8 mouse cellular contexts compared by ENCODE assay signal in the genomic region with DNA sequence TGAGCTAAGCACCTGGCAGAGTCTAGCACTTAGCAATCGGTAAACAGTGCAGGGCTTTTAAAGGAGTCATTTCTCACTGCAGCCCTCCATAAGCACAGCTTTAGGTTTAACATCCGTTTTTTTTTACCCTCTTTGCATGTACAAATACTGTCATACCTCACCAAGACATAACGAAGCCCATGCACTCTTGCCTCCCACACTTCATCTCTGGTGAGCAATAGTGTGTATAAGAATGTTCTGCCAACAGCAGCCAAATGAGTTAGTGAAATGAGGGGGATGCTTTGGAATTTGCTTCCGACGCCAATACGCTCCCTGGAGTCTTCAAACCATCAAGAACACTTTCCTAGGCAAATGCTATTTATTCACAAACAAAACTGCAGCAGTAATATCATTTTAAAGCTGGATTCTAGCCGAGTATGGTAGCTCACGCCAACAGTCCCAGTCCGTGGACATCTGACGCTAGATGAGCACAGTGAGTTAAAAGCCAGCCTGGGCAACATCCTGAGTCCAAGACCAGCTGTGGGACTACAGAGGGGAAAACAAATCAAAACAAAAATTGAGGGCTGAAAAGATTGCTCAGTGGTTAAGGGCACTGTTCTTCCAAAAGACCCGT. TPM values are rescaled to one million over a fixed set of nuclear protein-coding genes. Genes with fewer than 3 reads are reported as not detected.
DNase-seq lines count a peak whose midpoint lies in the region; ATAC-seq and TF ChIP-seq lines count a peak whose summit lies in the region.
"Had no signal": no experiment of that assay in that cellular context is flagged by ENCODE, and none has a peak within 500 bp of the region (broad histone marks: within the 10 kb centered on the region; RNA-seq: fewer than 3 reads in every experiment).

No protein-coding gene starts in this region.

- H3K36me3 ChIP-seq in hindbrain, postnatal 0 days (ENCODE audit: insufficient read depth, low read length): no peaks in the 10 kb centered on the region
- H3K36me3 ChIP-seq in hindbrain, embryonic 10.5 days: peaks cover 48% of the 10 kb centered on the region
- peaks cover 20% of the 10 kb centered on the region; the same call in 1 of the 2 replicates for H3K36me3 ChIP-seq in heart, embryonic 10.5 days
- H3K36me3 ChIP-seq in midbrain, embryonic 10.5 days: peaks cover 47% of the 10 kb centered on the region

- H3K4me2 ChIP-seq in hindbrain, postnatal 0 days (ENCODE audit: low read depth, low read length): no peak overlapping the region

- H3K4me3 ChIP-seq in hindbrain, postnatal 0 days (ENCODE audit: low read length): no peak overlapping the region
- no peak overlapping the region for H3K4me3 ChIP-seq in hindbrain, embryonic 10.5 days
- H3K4me3 ChIP-seq in brown adipose tissue, adult 24 weeks (ENCODE audit: insufficient read depth, low read depth, low read length): no peak overlapping the region
- no peak overlapping the region for H3K4me3 ChIP-seq in heart, embryonic 10.5 days
- no peak overlapping the region for H3K4me3 ChIP-seq in midbrain, embryonic 10.5 days

- H3K9me3 ChIP-seq in hindbrain, postnatal 0 days (ENCODE audit: low read length): no peaks in the 10 kb centered on the region
- no peaks in the 10 kb centered on the region for H3K9me3 ChIP-seq in hindbrain, embryonic 10.5 days
- no peaks in the 10 kb centered on the region for H3K9me3 ChIP-seq in heart, embryonic 10.5 days
- no peaks in the 10 kb centered on the region for H3K9me3 ChIP-seq in midbrain, embryonic 10.5 days (replicated peaks)

- peak; percentile 11 for DNase-seq in hindbrain, postnatal 0 days (ENCODE audit: low spot score)
- no peak for DNase-seq in hindbrain, embryonic 10.5 days (ENCODE audit: low spot score)
- DNase-seq in heart, embryonic 10.5 days (ENCODE audit: low spot score): peak; percentile 22
- peak; percentile 12 for DNase-seq in lung, postnatal 36 days
- no peak for DNase-seq in midbrain, embryonic 10.5 days (ENCODE audit: low spot score)
- DNase-seq in cerebellum, adult 9-11 months: no peak
- DNase-seq: thymus, adult 18-20 months had no signal

- 82% methylated on average over 11 of the region's 11 CpGs for WGBS in hindbrain, postnatal 0 days
- WGBS in hindbrain, embryonic 10.5 days: 91% methylated on average over 11 of the region's 11 CpGs
- WGBS in heart, embryonic 10.5 days: 85% methylated on average over 11 of the region's 11 CpGs
- 93% methylated on average over 11 of the region's 11 CpGs for WGBS in midbrain, embryonic 10.5 days

- H3K27ac ChIP-seq in hindbrain, postnatal 0 days: 0 out of 2 replicates have a peak overlapping the region, but pooled peaks have one; percentile 1
- H3K27ac ChIP-seq in hindbrain, embryonic 10.5 days: no peak overlapping the region
- peak overlapping the region; percentile 66; the same call in 1 of the 2 replicates for H3K27ac ChIP-seq in brown adipose tissue, adult 24 weeks (replicated peaks; ENCODE audit: low read depth, low read length)
- H3K27ac ChIP-seq in heart, embryonic 10.5 days: no peak overlapping the region
- H3K27ac ChIP-seq in midbrain, embryonic 10.5 days (replicated peaks): no peak overlapping the region

- TF ChIP-seq CTCF in hindbrain, postnatal 0 days (IDR thresholded peaks at IDR 0.05; ENCODE audit: low read depth): no peak

- H3K9ac ChIP-seq in hindbrain, postnatal 0 days (replicated peaks; ENCODE audit: low read length): no peak overlapping the region

- no peak for ATAC-seq in hindbrain, postnatal 0 days

- no peaks in the 10 kb centered on the region for H3K4me1 ChIP-seq in hindbrain, postnatal 0 days (ENCODE audit: insufficient read depth, low read length)
- no peaks in the 10 kb centered on the region for H3K4me1 ChIP-seq in hindbrain, embryonic 10.5 days (replicated peaks)
- no peaks in the 10 kb centered on the region for H3K4me1 ChIP-seq in brown adipose tissue, adult 24 weeks (ENCODE audit: control insufficient read depth, insufficient read depth, insufficient read length, low read length)
- H3K4me1 ChIP-seq in heart, embryonic 10.5 days: no peaks in the 10 kb centered on the region
- H3K4me1 ChIP-seq in midbrain, embryonic 10.5 days: no peaks in the 10 kb centered on the region

- H3K27me3 ChIP-seq in hindbrain, postnatal 0 days (ENCODE audit: insufficient read depth, low read length): no peaks in the 10 kb centered on the region
- no peaks in the 10 kb centered on the region for H3K27me3 ChIP-seq in hindbrain, embryonic 10.5 days (ENCODE audit: insufficient read depth, poor library complexity, severe bottlenecking)
- no peaks in the 10 kb centered on the region for H3K27me3 ChIP-seq in heart, embryonic 10.5 days (ENCODE audit: insufficient read depth, poor library complexity, severe bottlenecking)
- no peaks in the 10 kb centered on the region for H3K27me3 ChIP-seq in midbrain, embryonic 10.5 days (ENCODE audit: low read depth, poor library complexity, severe bottlenecking)

RNA-seq across cellular contexts. Expression of gene Cdk5rap2, which starts 18.4 kb away (rescaled TPM):
- total RNA-seq in hindbrain, postnatal 0 days (2014; rRNA removed): 11.4 and 19.9 TPM in 2 replicates
- 8.6 and 8.9 TPM in 2 replicates for polyA plus RNA-seq in hindbrain, postnatal 0 days (2015; fragmentation: Nextera tagmentation; extraction: Ambion mirVana)
- polyA plus RNA-seq in hindbrain, embryonic 10.5 days (2016; fragmentation: Nextera tagmentation; extraction: Ambion mirVana): 18.1 and 22.4 TPM in 2 replicates
- polyA plus RNA-seq in brown adipose tissue, adult 24 weeks (2012; ENCODE audit: insufficient read depth, insufficient read length, missing spikeins): 2.4 and 2.5 TPM in 2 replicates
- polyA plus RNA-seq in heart, embryonic 10.5 days (2016; fragmentation: Nextera tagmentation; extraction: Ambion mirVana): 14.2 and 17.7 TPM in 2 replicates
- 21.7 and 24.7 TPM in 2 replicates for polyA plus RNA-seq in midbrain, embryonic 10.5 days (2016; fragmentation: Nextera tagmentation; extraction: Ambion mirVana)

Comparison
In these comparisons a context has a peak if more than half of its experiments do, and no peak if none do; other contexts are left out.
1. DNase-seq: peak in hindbrain, postnatal 0 days (single experiment), heart, embryonic 10.5 days (single experiment) and lung, postnatal 36 days (single experiment); none in hindbrain, embryonic 10.5 days (single experiment), midbrain, embryonic 10.5 days (single experiment) and cerebellum, adult 9-11 months (single experiment).
2. H3K27ac ChIP-seq: peak in hindbrain, postnatal 0 days (single experiment) and brown adipose tissue, adult 24 weeks (single experiment); none in hindbrain, embryonic 10.5 days (single experiment), heart, embryonic 10.5 days (single experiment) and midbrain, embryonic 10.5 days (single experiment).